Mouse (Mus musculus): Measurements from ENCODE around the gene Fgl2.

- TF ChIP-seq USF1 (IDR thresholded peaks at IDR 0.05; ENCODE audit: low read depth), result no peak
- TF ChIP-seq FOSL1 (IDR thresholded peaks at IDR 0.05; ENCODE audit: insufficient read depth, low read length, poor library complexity, severe bottlenecking), result no peak
- TF ChIP-seq CTCF (IDR thresholded peaks at IDR 0.05; ENCODE audit: control insufficient read depth, insufficient read depth, insufficient read length), result no peak
- no peak for TF ChIP-seq MAX (IDR thresholded peaks at IDR 0.05)
- no peak for TF ChIP-seq MYOG (IDR thresholded peaks at IDR 0.05; ENCODE audit: control insufficient read depth, extremely low read depth, insufficient read length)
- TF ChIP-seq MYOD1 (IDR thresholded peaks at IDR 0.05; ENCODE audit: control insufficient read depth, insufficient read length, low read depth), result no peak
Observed at GRCm38 (mm10) chr5:21413322-21413721, 40.9 kb downstream of the Fgl2 start.
